Comparison of ENCODE assay signal across 27 mouse cellular contexts in genomic region chr1:62416627-62417374, GRCm38 (mm10).
DNase-seq lines count a peak whose midpoint lies in the region; TF ChIP-seq lines count a peak whose summit lies in the region.
"Had no signal": no experiment of that assay in that cellular context is flagged by ENCODE, and none has a peak within 500 bp of the region (broad histone marks: within the 10 kb centered on the region; RNA-seq: fewer than 3 reads in every experiment).

No protein-coding gene starts in this region.

- H3K4me3 ChIP-seq in gastrocnemius, adult 2 months = no peak overlapping the region
- H3K4me3 ChIP-seq in myocyte = no peak overlapping the region
- H3K4me3 ChIP-seq: forebrain, embryonic 10.5 days; forebrain, embryonic 15.5 days; heart, embryonic 15.5 days; midbrain, embryonic 10.5 days; midbrain, embryonic 15.5 days; neural tube, embryonic 13.5 days had no signal

- no peak for TF ChIP-seq POLR2A in myocyte (IDR thresholded peaks at IDR 0.05; ENCODE audit: insufficient read length, low read depth)

- intact Hi-C loops in gastrocnemius, adult 2 months (cut with DNase I) = no loop called here

- H3K27ac ChIP-seq in gastrocnemius, adult 2 months = no peak overlapping the region
- H3K27ac ChIP-seq: forebrain, embryonic 10.5 days; forebrain, embryonic 15.5 days; heart, embryonic 15.5 days; kidney, postnatal 0 days; liver, embryonic 14.5 days; midbrain, embryonic 10.5 days; midbrain, embryonic 15.5 days; neural tube, embryonic 13.5 days; stomach, postnatal 0 days had no signal

- H3K4me2 ChIP-seq in myocyte (ENCODE audit: low read depth) = peak overlapping the region; percentile 67
- H3K4me2 ChIP-seq: forebrain, embryonic 15.5 days; heart, embryonic 15.5 days; lung, embryonic 14.5 days; midbrain, embryonic 15.5 days; neural tube, embryonic 13.5 days had no signal

- no peak overlapping the region for H3ac ChIP-seq in myocyte (ENCODE audit: control insufficient read depth, insufficient read length)

- no peaks in the 10 kb centered on the region for H3K79me2 ChIP-seq in myocyte (ENCODE audit: control insufficient read depth, insufficient read depth)

- peak; percentile 6 for DNase-seq in gastrocnemius, adult 18-20 months (ENCODE audit: low spot score)
- DNase-seq in gastrocnemius, adult 2 months = no peak
- DNase-seq in 3T3-L1 (ENCODE audit: low read depth, low spot score) = peak; percentile 47
- DNase-seq in Muller cell, postnatal 12 days (ENCODE audit: inconsistent ontology term) = peak; percentile 87
- no peak for DNase-seq in right cerebral cortex, adult 18-20 months
- no peak for DNase-seq in left cerebral cortex, adult 11 months (ENCODE audit: low spot score)
- DNase-seq: adrenal gland, postnatal 25 days; cerebellum, adult 18-20 months; cerebellum, postnatal 14 days; kidney, adult 18-20 months; kidney, postnatal 4 days; liver; lung, embryonic 14.5 days; right cerebral cortex, postnatal 14 days; thymus, adult 18-20 months; thymus, postnatal 25 days had no signal

- no peaks in the 10 kb centered on the region for H3K36me3 ChIP-seq in myocyte (ENCODE audit: control insufficient read depth, insufficient read depth)
- H3K36me3 ChIP-seq: forebrain, embryonic 10.5 days; forebrain, embryonic 15.5 days; heart, embryonic 15.5 days; midbrain, embryonic 10.5 days; midbrain, embryonic 15.5 days; neural tube, embryonic 13.5 days had no signal

- no peak for TF ChIP-seq CTCF in gastrocnemius, adult 2 months (IDR thresholded peaks at IDR 0.05)

- no peaks in the 10 kb centered on the region for H3K27me3 ChIP-seq in myocyte (ENCODE audit: control insufficient read depth, insufficient read depth, insufficient read length)
- H3K27me3 ChIP-seq: heart, embryonic 15.5 days; midbrain, embryonic 15.5 days; neural tube, embryonic 13.5 days; Patski had no signal

TF ChIP-seq in myocyte, 11 proteins besides CTCF, POLR2A, EP300 and RAD21:
- TF ChIP-seq MYOG (IDR thresholded peaks at IDR 0.05; ENCODE audit: control insufficient read depth in 1 of 3, insufficient read depth in 1 of 3, insufficient read length in 2 of 3, low read depth in 2 of 3) = peak in 2 of 3 experiments; percentile 70 to 83
- no peak for TF ChIP-seq SRF (IDR thresholded peaks at IDR 0.05; ENCODE audit: control insufficient read depth, insufficient read length, low read depth)
- TF ChIP-seq MYOD1 (IDR thresholded peaks at IDR 0.05; ENCODE audit: control insufficient read depth in 1 of 3, insufficient read length in 2 of 3, low read depth in 2 of 3) = peak; percentile 58 to 82 (median 77)
- no peak for TF ChIP-seq REST (IDR thresholded peaks at IDR 0.05; ENCODE audit: insufficient read depth, insufficient read length)
- TF ChIP-seq TCF3 (IDR thresholded peaks at IDR 0.05; ENCODE audit: insufficient read length, low read depth) = peak; percentile 58
- no peak for TF ChIP-seq MAX (IDR thresholded peaks at IDR 0.05; ENCODE audit: low read depth)
- TF ChIP-seq CEBPB (IDR thresholded peaks at IDR 0.05; ENCODE audit: insufficient read depth, poor library complexity, severe bottlenecking) = 0 out of 2 replicates have a peak, but pooled peaks have one; percentile 21
- peak; percentile 88 for TF ChIP-seq TCF12 (IDR thresholded peaks at IDR 0.05; ENCODE audit: insufficient read depth, poor library complexity, severe bottlenecking)

Comparison
In these comparisons a context has a peak if more than half of its experiments do, and no peak if none do; other contexts are left out.
1. DNase-seq: peak in gastrocnemius, adult 18-20 months (single experiment), 3T3-L1 (single experiment) and Muller cell, postnatal 12 days (single experiment); none in gastrocnemius, adult 2 months (single experiment), right cerebral cortex, adult 18-20 months (single experiment) and left cerebral cortex, adult 11 months (single experiment).